Mouse (Mus musculus): ENCODE data around the gene Hmces.
"Not testable (repeated sequence)": the region's sequence is repeated elsewhere in the genome, so short reads cannot be mapped to it uniquely, and the experiment has no call there.

The Hmces gene

DNA sequence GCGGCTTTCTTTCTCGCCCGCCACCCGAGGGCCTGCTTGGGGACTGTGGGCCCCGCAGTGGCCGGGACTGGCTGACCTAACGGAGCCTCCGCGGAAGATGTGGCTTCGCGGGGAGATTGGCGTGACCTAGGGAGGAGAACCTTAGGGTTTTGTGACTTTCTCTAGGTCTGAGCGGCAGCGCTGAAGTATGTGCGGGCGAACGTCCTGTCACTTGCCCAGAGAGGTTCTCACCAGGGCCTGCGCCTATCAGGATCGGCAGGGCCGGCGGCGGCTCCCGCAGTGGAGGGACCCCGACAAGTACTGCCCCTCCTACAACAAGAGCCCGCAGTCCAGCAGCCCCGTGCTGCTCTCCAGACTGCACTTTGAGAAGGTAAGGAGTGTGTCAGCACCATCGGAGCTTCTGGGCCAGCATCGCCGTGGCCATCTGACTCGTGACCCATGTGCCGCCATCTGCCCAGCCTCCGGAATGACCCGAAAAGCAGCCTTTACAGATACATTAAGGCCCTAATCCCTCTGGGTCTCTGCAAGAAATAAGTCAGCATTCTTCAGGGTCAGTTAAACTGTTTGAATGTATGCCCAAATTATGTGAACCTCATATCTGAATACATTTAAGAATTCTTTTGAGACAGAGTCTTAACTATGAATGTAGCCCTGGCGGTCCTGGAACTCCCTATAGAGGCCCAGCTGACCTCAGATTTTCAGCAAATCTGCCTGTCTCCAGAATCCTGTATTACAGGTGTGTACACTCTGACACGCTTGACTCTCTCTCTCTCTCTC, 779 bp downstream of the Hmces start:
- peak; percentile 5 for DNase-seq (ENCODE audit: low read depth, low spot score)

- peak; percentile 80 for DNase-seq (ENCODE audit: low read depth, low spot score)
These were observed 2.2 kb downstream of the Hmces start for GRCm38 (mm10) chr6:87915939-87916338.

DNA sequence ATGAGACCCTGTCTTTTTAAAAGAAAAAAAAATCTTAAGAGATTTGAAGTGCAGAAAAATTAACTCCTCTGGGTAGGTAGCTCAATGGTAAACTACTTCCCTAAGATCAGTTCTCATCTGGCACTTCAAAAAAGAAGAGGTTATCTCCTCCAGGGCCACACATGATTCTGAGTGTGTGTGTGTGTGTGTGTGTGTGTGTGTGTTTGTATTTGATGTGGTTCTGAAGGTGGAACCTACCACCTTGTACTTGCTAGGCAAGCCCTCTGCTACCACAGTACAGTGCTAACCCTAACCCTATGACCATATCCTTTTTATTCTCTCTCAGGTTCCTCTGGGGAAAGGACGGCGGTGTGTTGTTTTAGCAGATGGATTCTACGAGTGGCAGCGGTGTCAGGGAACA, 7.5 kb downstream of the Hmces start:
- peak; percentile 56 for DNase-seq (ENCODE audit: low read depth, low spot score)

- no peak for DNase-seq (ENCODE audit: low read depth, low spot score)
These were observed 9.9 kb downstream of the Hmces start for GRCm38 (mm10) chr6:87923624-87924023.

GRCm38 (mm10) chr6:87935037-87935436, 21.3 kb downstream of the Hmces start:
- DNase-seq (ENCODE audit: low read depth, low spot score), result no peak

DNA sequence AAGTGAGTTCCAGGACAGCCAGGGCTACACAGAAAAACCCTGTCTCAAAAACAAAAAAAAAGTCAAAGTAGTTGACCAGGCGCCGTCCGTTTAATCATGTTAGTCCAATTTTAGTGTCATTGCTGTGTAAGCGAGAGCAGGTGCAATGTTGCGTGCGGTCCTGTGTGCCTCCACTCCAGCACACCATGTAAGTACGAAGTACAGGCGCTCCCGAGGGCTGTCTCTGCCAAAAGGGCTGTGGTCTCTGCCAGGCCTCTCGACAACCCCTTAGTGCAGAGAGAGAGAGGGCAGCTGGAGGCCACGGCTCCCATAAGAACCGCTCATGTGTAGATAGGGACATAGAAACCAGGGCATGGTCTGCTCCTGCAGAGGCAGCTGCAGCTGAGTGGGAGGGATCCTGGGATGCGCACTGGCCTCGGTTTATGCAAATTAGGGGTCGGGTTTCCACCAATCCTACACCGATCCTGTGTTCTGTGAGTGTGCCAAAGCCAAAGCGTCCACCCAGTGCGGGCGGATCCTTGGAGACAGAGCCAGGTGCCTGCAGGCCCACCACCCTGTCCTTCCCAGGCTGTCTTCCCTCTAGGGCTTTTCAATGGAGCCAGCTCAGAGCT, 23.5 kb downstream of the Hmces start:
- DNase-seq (ENCODE audit: low read depth, low spot score), result no peak

- DNase-seq (ENCODE audit: low read depth, low spot score), result no peak
These were observed 25.2 kb downstream of the Hmces start for GRCm38 (mm10) chr6:87938941-87939340.

- no peak for DNase-seq (ENCODE audit: low read depth, low spot score)
These were observed 28.4 kb downstream of the Hmces start for GRCm38 (mm10) chr6:87942179-87942578.

DNA sequence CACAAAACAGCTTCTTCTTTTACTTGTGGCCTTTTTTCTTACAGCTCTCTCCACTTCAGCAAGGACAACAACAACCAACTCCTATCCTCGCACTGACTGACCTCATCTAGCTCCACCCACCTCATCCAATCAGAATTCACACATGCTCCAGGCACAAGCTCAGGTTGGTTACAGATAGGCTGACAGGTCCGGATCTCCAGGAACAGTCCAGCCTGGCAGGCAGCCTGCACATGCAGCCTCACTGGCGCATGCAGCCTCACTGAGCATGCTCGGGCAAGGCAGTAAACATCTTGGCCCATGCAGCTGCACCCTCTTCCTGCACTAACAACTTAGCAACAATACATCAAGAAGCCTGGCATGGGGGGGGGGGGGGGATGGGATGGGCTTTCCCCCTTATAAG, 48.7 kb downstream of the Hmces start:
- DNase-seq (ENCODE audit: low read depth, low spot score), result not testable (repeated sequence)

- no peak for DNase-seq (ENCODE audit: low read depth, low spot score)
These were observed 56.3 kb downstream of the Hmces start for GRCm38 (mm10) chr6:87970041-87970440.

DNA sequence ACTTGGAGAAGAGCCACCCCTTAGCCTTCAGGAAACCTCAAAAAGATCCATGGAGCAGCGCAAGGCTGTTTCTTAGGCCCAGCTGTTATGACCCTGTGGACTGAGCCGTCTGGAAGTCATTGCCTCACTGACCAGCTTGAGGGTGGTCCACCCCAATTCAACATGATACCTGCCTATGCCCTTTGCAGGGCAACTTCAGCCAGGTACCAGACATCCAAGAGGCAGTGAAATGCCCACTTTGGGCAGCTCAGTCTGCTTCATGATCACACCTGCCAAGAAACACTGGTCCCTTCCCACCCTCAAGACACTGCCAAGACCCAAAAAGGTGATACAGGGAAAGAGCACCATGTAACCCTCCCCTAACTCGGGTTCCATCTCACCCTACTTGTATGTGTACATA, 66.0 kb downstream of the Hmces start:
- DNase-seq (ENCODE audit: low read depth, low spot score), result no peak

GRCm38 (mm10) chr6:87980374-87981029, 66.8 kb downstream of the Hmces start:
- DNase-seq (ENCODE audit: low read depth, low spot score), result peak; percentile 26

DNA sequence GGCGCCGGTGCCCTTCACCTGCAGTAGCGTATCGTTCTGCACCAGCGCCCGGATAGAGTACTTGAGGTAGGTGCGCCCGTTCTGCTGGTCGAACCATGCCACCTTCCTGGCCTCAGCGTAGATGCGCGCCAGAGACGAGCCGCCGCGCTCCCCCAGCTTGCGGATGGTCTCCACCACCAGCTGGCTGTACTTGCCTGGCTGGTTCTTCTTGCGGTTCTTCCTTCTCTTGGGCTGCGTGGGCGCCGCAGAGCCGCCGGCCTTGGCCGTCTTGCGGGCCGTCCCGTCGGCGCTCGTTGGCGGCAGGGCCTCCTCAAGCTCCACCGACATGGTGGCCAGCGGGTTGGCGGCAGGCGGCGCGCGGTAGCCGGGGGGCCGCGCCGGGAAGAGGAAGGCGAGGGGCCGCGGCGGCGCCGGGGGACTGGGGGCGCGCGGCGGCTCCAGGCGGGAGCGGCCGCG, 67.3 kb downstream of the Hmces start:
- no peak for DNase-seq (ENCODE audit: low read depth, low spot score)

- DNase-seq (ENCODE audit: low read depth, low spot score), result no peak
These were observed 68.0 kb downstream of the Hmces start, which contains the start of gene H1fx for GRCm38 (mm10) chr6:87981547-87982256. Gene H1fx, minus strand, starts transcription at chr6:87981637.

GRCm38 (mm10) chr6:87982506-87982905, 68.8 kb downstream of the Hmces start:
- no peak for DNase-seq (ENCODE audit: low read depth, low spot score)

Measured in CD4-positive helper T cell, adult 2 months (primary cell).